Mouse (Mus musculus) bone marrow macrophage, adult 2 months (primary cell): ENCODE measurements at regions not wholly inside any gene's neighbourhood (a gene's known extent, or its start where the extent isn't known, plus 50 kb on each side); places are given as distances from the start of the nearest gene placed in this dataset.

Experiments used
- H3K27ac ChIP-seq: 2 replicates; pipeline ENCODE4 v1.5.1; 2012; ENCODE audit warnings: low read depth, low read length; ENCODE audit not compliant: insufficient read depth
- H3K4me1 ChIP-seq: 2 replicates; pipeline ENCODE4 v1.6.1; 2012; ENCODE audit warnings: low read length; ENCODE audit not compliant: control insufficient read depth, insufficient read depth
- H3K4me3 ChIP-seq: 2 replicates; pipeline ENCODE4 v1.5.1; 2012; ENCODE audit warnings: mild to moderate bottlenecking, low read length, moderate library complexity; ENCODE audit not compliant: insufficient read depth
- CTCF ChIP-seq: IDR thresholded peaks from 2 replicates; pipeline ENCODE4 v1.5.1; 2012; ENCODE audit warnings: low read depth, mild to moderate bottlenecking, low read length, moderate library complexity
- POLR2A ChIP-seq: IDR thresholded peaks from 2 replicates; pipeline ENCODE4 v1.6.1; 2012; ENCODE audit warnings: mild to moderate bottlenecking, low read depth, low read length, borderline replicate concordance

GRCm38 (mm10) chr9:79001930-79002329 is 386.6 kb downstream of the Cd109 start:
- TF ChIP-seq CTCF (no peak), POLR2A (no peak)
- Histone ChIP-seq H3K27ac (no peak overlapping the region), H3K4me1 (no peaks in the 10 kb centered on the region), H3K4me3 (no peak overlapping the region)

GRCm38 (mm10) chr9:79004296-79004980 is 389.1 kb downstream of the Cd109 start:
- Histone ChIP-seq H3K4me1 (no peaks in the 10 kb centered on the region), H3K27ac (no peak overlapping the region), H3K4me3 (no peak overlapping the region)
- TF ChIP-seq POLR2A, result no peak
- no peak for TF ChIP-seq CTCF

- no peak overlapping the region for H3K4me3 ChIP-seq
- no peak for TF ChIP-seq CTCF
- TF ChIP-seq POLR2A, result no peak
- H3K4me1 ChIP-seq, result no peaks in the 10 kb centered on the region
- no peak overlapping the region for H3K27ac ChIP-seq
These were observed 406.9 kb downstream of the Cd109 start for GRCm38 (mm10) chr9:79022291-79022690.

GRCm38 (mm10) chr9:79028234-79028633 is 412.9 kb downstream of the Cd109 start:
- no peak overlapping the region for H3K4me3 ChIP-seq
- no peak overlapping the region for H3K27ac ChIP-seq
- TF ChIP-seq POLR2A, result no peak
- TF ChIP-seq CTCF, result no peak
- no peaks in the 10 kb centered on the region for H3K4me1 ChIP-seq

GRCm38 (mm10) chr9:79029456-79029855 is 414.1 kb downstream of the Cd109 start:
- TF ChIP-seq CTCF (no peak), POLR2A (no peak)
- Histone ChIP-seq H3K4me1 (no peaks in the 10 kb centered on the region), H3K4me3 (no peak overlapping the region), H3K27ac (no peak overlapping the region)

GRCm38 (mm10) chr9:79035677-79036076 is 420.3 kb downstream of the Cd109 start:
- no peak overlapping the region for H3K27ac ChIP-seq
- H3K4me1 ChIP-seq, result no peaks in the 10 kb centered on the region
- no peak overlapping the region for H3K4me3 ChIP-seq
- TF ChIP-seq CTCF, result no peak
- no peak for TF ChIP-seq POLR2A

GRCm38 (mm10) chr9:79037054-79037453 is 421.7 kb downstream of the Cd109 start:
- TF ChIP-seq POLR2A (no peak), CTCF (no peak)
- H3K27ac ChIP-seq, result no peak overlapping the region

GRCm38 (mm10) chr9:79038971-79039370 is 423.6 kb downstream of the Cd109 start:
- H3K4me3 ChIP-seq, result no peak overlapping the region
- no peaks in the 10 kb centered on the region for H3K4me1 ChIP-seq
- no peak for TF ChIP-seq CTCF
- no peak for TF ChIP-seq POLR2A
- no peak overlapping the region for H3K27ac ChIP-seq

More at GRCm38 (mm10) chr9:79037054-79037453, 421.7 kb downstream of the Cd109 start:
- no peaks in the 10 kb centered on the region for H3K4me1 ChIP-seq
- H3K4me3 ChIP-seq, result no peak overlapping the region

GRCm38 (mm10) chr9:79044344-79044743 is 429.0 kb downstream of the Cd109 start:
- no peak for TF ChIP-seq POLR2A
- no peak for TF ChIP-seq CTCF
- H3K4me1 ChIP-seq, result no peaks in the 10 kb centered on the region
- H3K27ac ChIP-seq, result no peak overlapping the region
- H3K4me3 ChIP-seq, result no peak overlapping the region

- H3K4me3 ChIP-seq, result no peak overlapping the region
- no peak for TF ChIP-seq POLR2A
- no peak for TF ChIP-seq CTCF
- H3K4me1 ChIP-seq, result no peaks in the 10 kb centered on the region
- H3K27ac ChIP-seq, result no peak overlapping the region
These were observed 430.0 kb downstream of the Cd109 start for GRCm38 (mm10) chr9:79045314-79045713.

GRCm38 (mm10) chr9:79071961-79072360 is 456.6 kb downstream of the Cd109 start:
- no peak for TF ChIP-seq CTCF
- no peak for TF ChIP-seq POLR2A
- Histone ChIP-seq H3K4me1 (no peaks in the 10 kb centered on the region), H3K4me3 (no peak overlapping the region), H3K27ac (no peak overlapping the region)
